Mouse (Mus musculus): ENCODE measurements around the gene Ilf2. TPM values are rescaled to one million over a fixed set of nuclear protein-coding genes. Genes with fewer than 3 reads are reported as not detected.

Gene Ilf2
- polyA plus RNA-seq, 1 experiment from 2014 or later: 27.6 TPM

DNA sequence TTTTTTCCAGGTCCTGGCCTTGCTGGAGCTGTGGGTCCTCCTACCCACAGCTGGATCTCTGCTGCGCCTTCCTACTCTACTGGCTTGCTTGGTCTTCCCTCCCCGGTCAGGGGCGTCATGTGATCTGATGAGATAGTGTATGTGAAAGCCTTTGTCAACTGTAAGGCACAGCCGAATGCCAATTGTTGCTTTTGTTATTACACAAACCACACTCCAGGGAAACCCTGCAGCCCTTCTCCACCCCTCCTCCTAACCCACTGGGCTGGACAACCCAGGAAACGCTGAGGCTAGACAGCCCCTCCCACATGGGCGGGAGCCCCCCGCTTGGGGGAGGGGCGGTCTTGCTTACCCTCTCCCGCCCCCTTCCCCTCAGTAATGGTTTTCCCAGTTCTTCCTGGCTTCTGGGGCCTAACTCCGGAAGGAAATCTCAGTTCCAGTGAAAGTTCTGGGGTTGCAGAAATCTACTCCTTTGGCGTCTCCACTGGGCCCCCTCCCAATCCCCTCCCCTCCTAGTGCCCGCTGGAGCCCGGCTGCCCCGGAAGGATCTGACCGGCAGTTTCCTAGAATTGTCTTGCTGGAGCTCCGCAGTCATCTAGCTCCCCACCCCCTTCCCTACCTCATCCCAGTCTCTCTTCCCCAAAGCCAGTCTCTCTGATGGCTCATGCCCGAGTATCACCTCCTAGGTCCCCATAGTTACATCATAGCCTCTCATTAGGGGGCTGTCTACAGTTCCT lies 29.4 kb upstream of the Ilf2 start:
- H3K4me3 ChIP-seq (ENCODE audit: low read depth, low read length): peak overlapping the region; percentile 42
- peaks cover 13% of the 10 kb centered on the region for H3K4me1 ChIP-seq (ENCODE audit: insufficient read depth)
- DNase-seq (peak; percentile 75), ATAC-seq (peak; percentile 88)
- peak overlapping the region; percentile 72 for H3K4me2 ChIP-seq (ENCODE audit: low read depth, low read length)
- H3K36me3 ChIP-seq (replicated peaks; ENCODE audit: insufficient read depth, low read length): no peaks in the 10 kb centered on the region
- H3K9ac ChIP-seq (replicated peaks): peak overlapping the region; percentile 53
- peak; percentile 54; the same call in 1 of the 2 replicates for TF ChIP-seq EP300 (IDR thresholded peaks at IDR 0.05; ENCODE audit: low read depth)
- no peak for TF ChIP-seq CTCF (IDR thresholded peaks at IDR 0.05; ENCODE audit: low read depth)
- H3K27ac ChIP-seq (ENCODE audit: low read depth): peak overlapping the region; percentile 69
- no peaks in the 10 kb centered on the region for H3K9me3 ChIP-seq (ENCODE audit: low read length)
- no peaks in the 10 kb centered on the region for H3K27me3 ChIP-seq (ENCODE audit: insufficient read depth, low read length)
- WGBS (ENCODE audit: insufficient replicate concordance): 2% methylated on average over 17 of the region's 17 CpGs

DNA sequence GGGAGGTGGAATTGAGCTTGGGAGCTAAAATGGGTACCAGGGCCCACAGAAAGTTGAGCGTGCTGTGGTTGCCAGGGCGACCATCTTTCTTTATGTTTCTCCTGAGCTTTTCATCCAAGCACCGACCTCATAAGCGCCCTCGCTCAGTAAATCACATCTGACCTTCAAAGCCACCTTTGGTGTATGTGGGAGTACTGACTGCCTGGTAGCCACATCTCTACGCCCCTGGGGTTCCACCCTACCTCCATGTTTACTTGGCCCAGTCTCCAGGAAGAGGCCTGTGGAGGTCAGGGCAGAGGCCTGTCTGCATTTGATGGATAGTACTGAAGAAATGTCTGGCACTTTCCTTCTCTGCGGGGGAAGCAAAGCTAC lies 28.8 kb upstream of the Ilf2 start:
- TF ChIP-seq CTCF (IDR thresholded peaks at IDR 0.05; ENCODE audit: low read depth): no peak
- TF ChIP-seq EP300 (IDR thresholded peaks at IDR 0.05; ENCODE audit: low read depth): no peak
- 0 out of 2 replicates have a peak, but pooled peaks have one; percentile 7 for ATAC-seq
- no peak for DNase-seq
- H3K27ac ChIP-seq (ENCODE audit: low read depth): peak overlapping the region; percentile 69
- H3K9me3 ChIP-seq (ENCODE audit: low read length): no peaks in the 10 kb centered on the region
- peaks cover 13% of the 10 kb centered on the region for H3K4me1 ChIP-seq (ENCODE audit: insufficient read depth)
- H3K9ac ChIP-seq (replicated peaks): peak overlapping the region; percentile 53; the same call in 1 of the 2 replicates
- H3K36me3 ChIP-seq (replicated peaks; ENCODE audit: insufficient read depth, low read length): no peaks in the 10 kb centered on the region
- 48% methylated on average over 7 of the region's 7 CpGs for WGBS (ENCODE audit: insufficient replicate concordance)
- H3K27me3 ChIP-seq (ENCODE audit: insufficient read depth, low read length): no peaks in the 10 kb centered on the region
- H3K4me3 ChIP-seq (ENCODE audit: low read depth, low read length): no peak overlapping the region
- peak overlapping the region; percentile 72; the same call in 1 of the 2 replicates for H3K4me2 ChIP-seq (ENCODE audit: low read depth, low read length)

DNA sequence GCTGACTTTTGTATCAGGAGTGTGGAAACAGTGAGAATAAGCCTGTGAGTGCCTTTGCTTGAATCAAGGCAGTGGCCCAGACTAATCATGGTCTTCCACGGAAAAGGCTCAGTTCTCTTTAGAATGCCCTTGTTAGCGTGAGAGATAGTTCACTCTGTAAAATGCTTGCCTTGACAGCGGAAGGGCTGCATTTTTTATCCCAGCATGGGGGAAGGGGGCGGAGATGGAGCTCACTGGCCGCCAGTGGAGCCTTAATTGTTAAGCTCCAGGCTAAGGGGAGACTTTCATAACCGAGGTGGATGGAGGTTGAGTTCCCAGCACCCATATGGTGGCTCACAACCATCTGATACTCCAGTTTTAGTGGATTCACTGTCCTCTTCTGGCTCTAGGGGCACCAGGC lies 27.3 kb upstream of the Ilf2 start:
- H3K9ac ChIP-seq (replicated peaks): no peak overlapping the region
- H3K36me3 ChIP-seq (replicated peaks; ENCODE audit: insufficient read depth, low read length): no peaks in the 10 kb centered on the region
- DNase-seq (no peak), ATAC-seq (no peak)
- no peaks in the 10 kb centered on the region for H3K9me3 ChIP-seq (ENCODE audit: low read length)
- H3K4me1 ChIP-seq (ENCODE audit: insufficient read depth): peaks cover 13% of the 10 kb centered on the region
- H3K27ac ChIP-seq (ENCODE audit: low read depth): no peak overlapping the region; the same call in 1 of the 2 replicates
- 60% methylated on average over 6 of the region's 6 CpGs for WGBS (ENCODE audit: insufficient replicate concordance)
- TF ChIP-seq EP300 (IDR thresholded peaks at IDR 0.05; ENCODE audit: low read depth) (no peak), CTCF (IDR thresholded peaks at IDR 0.05; ENCODE audit: low read depth) (no peak)
- no peak overlapping the region for H3K4me2 ChIP-seq (ENCODE audit: low read depth, low read length)
- no peaks in the 10 kb centered on the region for H3K27me3 ChIP-seq (ENCODE audit: insufficient read depth, low read length)
- H3K4me3 ChIP-seq (ENCODE audit: low read depth, low read length): no peak overlapping the region

DNA sequence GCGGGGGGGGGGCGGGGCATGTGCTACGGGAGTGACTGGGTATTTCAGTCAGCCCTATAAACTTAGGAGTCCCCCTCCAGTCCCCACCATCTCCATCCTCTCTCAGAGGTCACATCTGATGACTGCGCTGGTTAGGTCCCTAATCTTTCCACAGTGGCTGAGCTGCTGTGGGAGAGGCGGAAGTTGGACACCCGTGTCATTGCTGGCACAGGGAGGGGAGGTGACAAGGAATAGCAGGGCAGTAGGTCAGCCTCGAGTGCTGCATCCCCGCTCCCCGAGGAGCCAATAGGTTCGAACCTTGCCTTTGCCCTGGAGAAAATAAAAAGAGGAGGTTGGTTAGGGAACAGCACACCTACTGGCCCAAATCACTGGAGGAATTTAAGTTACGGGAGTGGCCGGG lies 25.1 kb upstream of the Ilf2 start:
- no peak overlapping the region for H3K4me3 ChIP-seq (ENCODE audit: low read depth, low read length)
- peak overlapping the region; percentile 3 for H3K27ac ChIP-seq (ENCODE audit: low read depth)
- no peaks in the 10 kb centered on the region for H3K27me3 ChIP-seq (ENCODE audit: insufficient read depth, low read length)
- ATAC-seq (no peak), DNase-seq (no peak)
- peak overlapping the region; percentile 50 for H3K4me2 ChIP-seq (ENCODE audit: low read depth, low read length)
- H3K9ac ChIP-seq (replicated peaks): no peak overlapping the region
- peaks cover 9% of the 10 kb centered on the region for H3K4me1 ChIP-seq (ENCODE audit: insufficient read depth)
- TF ChIP-seq CTCF (IDR thresholded peaks at IDR 0.05; ENCODE audit: low read depth) (no peak), EP300 (IDR thresholded peaks at IDR 0.05; ENCODE audit: low read depth) (no peak)
- H3K36me3 ChIP-seq (replicated peaks; ENCODE audit: insufficient read depth, low read length): no peaks in the 10 kb centered on the region
- H3K9me3 ChIP-seq (ENCODE audit: low read length): no peaks in the 10 kb centered on the region
- WGBS (ENCODE audit: insufficient replicate concordance): 37% methylated on average over 11 of the region's 12 CpGs

DNA sequence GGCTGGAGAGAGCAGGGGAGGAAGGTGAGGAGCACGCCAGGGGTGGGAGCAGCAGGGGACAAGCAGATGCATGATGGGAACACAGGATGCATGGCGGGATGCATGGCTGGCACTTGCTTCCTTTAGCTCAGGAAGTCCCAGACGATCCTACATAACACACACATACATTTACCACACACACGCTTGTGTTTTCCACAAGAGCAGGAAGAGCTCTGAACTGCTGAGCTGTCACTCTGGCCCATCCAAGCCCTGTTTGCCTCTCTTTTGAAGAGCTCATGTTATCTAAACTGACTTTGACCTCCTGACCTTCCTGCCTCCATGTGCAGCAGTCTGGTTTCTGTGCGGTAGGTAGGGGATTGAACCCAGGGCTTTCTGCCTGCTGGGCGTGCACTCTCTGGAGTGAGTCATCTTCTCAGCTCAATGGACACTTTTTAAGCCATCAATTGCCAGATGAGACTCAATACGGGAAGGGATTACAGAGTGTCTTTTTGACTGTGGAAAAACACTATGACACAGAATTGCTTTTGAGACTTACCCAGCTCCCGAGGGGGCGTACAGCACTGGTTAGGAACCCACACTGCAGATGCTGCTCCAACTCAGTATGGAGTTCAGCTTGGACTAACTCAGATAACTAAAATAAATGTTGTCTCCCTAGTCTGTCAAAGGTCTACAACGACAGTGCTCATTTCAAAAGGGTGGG lies 24.4 kb upstream of the Ilf2 start:
- Histone ChIP-seq H3K27me3 (ENCODE audit: insufficient read depth, low read length) (no peaks in the 10 kb centered on the region), H3K4me3 (ENCODE audit: low read depth, low read length) (no peak overlapping the region), H3K9me3 (ENCODE audit: low read length) (no peaks in the 10 kb centered on the region), H3K4me2 (ENCODE audit: low read depth, low read length) (peak overlapping the region; percentile 50), H3K27ac (ENCODE audit: low read depth) (peak overlapping the region; percentile 3), H3K9ac (replicated peaks) (no peak overlapping the region), H3K36me3 (replicated peaks; ENCODE audit: insufficient read depth, low read length) (no peaks in the 10 kb centered on the region), H3K4me1 (ENCODE audit: insufficient read depth) (peaks cover 4% of the 10 kb centered on the region)
- 35% methylated on average over 10 of the region's 10 CpGs for WGBS (ENCODE audit: insufficient replicate concordance)
- no peak for TF ChIP-seq CTCF (IDR thresholded peaks at IDR 0.05; ENCODE audit: low read depth)
- no peak for TF ChIP-seq EP300 (IDR thresholded peaks at IDR 0.05; ENCODE audit: low read depth)
- DNase-seq (no peak), ATAC-seq (peak; percentile 32)

DNA sequence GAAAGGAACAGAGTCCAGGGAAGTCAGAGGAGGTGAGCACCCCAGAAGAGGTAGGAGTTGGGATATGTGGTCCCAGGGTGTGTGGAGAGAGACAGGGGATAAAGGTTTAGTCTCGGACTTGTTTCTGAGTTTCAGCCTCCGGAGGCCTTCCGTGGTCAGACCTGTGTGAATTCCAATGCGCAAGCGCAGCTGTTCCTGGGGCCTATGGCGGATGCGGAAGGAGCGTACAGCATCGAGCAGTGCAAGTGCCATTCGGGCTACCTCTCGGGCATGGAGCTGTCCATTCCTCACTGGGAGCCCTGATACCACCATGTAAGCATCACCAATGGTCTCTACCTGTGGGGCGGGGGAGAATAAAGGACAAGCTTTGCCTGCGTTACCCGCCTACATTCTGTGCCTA lies 21.0 kb upstream of the Ilf2 start:
- Histone ChIP-seq H3K27me3 (ENCODE audit: insufficient read depth, low read length) (no peaks in the 10 kb centered on the region), H3K4me2 (ENCODE audit: low read depth, low read length) (no peak overlapping the region), H3K9ac (replicated peaks) (no peak overlapping the region), H3K36me3 (replicated peaks; ENCODE audit: insufficient read depth, low read length) (no peaks in the 10 kb centered on the region), H3K4me3 (ENCODE audit: low read depth, low read length) (no peak overlapping the region), H3K27ac (ENCODE audit: low read depth) (no peak overlapping the region), H3K9me3 (ENCODE audit: low read length) (no peaks in the 10 kb centered on the region), H3K4me1 (ENCODE audit: insufficient read depth) (no peaks in the 10 kb centered on the region)
- TF ChIP-seq EP300 (IDR thresholded peaks at IDR 0.05; ENCODE audit: low read depth) (no peak), CTCF (IDR thresholded peaks at IDR 0.05; ENCODE audit: low read depth) (no peak)
- ATAC-seq: no peak
- no peak for DNase-seq
- WGBS (ENCODE audit: insufficient replicate concordance): 90% methylated on average over 14 of the region's 14 CpGs

Measured in liver, postnatal 0 days (tissue).